Mouse (Mus musculus) ES-Bruce4 (cell line): ENCODE results near the gene Nhsl1.

ENCODE experiments used
- CTCF ChIP-seq: IDR thresholded peaks from one replicate; pipeline ENCODE4 v1.8.1; 2011; ENCODE audit warnings: low read depth, low read length
- EP300 ChIP-seq: IDR thresholded peaks from 2 replicates; pipeline ENCODE4 v1.6.1; 2011; ENCODE audit warnings: low read depth, low read length; ENCODE audit not compliant: insufficient read depth
- POLR2A ChIP-seq: IDR thresholded peaks from one replicate; pipeline ENCODE4 v1.8.1; 2011; ENCODE audit warnings: low read length; ENCODE audit not compliant: insufficient read depth

- no peak for TF ChIP-seq POLR2A
- no peak for TF ChIP-seq CTCF
- TF ChIP-seq EP300: no peak
Observed at GRCm38 (mm10) chr10:18386224-18386623, 67.4 kb downstream of the Nhsl1 start.
